Mouse (Mus musculus) right cerebral cortex, postnatal 25 days (tissue): ENCODE results near the gene Sptb.
A peak's percentile ranks its signal among the peaks of the same experiment; 100 is the strongest.

Experiments used
- DNase-seq: peaks from one replicate; pipeline ENCODE4 v3.0.0; 2022

Gene Sptb

GRCm38 (mm10) chr12:76572261-76573251 lies 137.8 kb downstream of the Sptb start:
- no peak for DNase-seq

DNA sequence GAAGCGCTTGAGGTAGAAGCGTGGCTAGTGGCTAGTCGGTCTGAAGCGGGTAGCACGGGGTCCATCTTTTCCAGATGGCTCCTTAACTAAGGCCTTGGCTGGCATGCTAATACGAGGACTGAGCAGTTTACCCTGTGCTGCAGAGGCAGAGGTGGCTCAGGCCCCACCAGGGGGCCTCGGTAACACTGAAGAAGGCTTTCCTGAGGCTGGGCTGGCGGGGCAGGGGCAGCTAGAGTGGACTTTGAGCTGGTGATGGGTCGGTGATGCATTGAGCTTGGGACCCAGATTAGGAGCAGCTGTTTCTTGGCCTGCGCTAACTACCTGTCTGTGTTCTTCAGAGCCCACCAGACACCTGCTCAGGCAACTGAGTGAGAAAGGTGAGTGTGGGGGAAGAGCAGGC lies 139.1 kb downstream of the Sptb start:
- DNase-seq, result no peak

- no peak for DNase-seq
These were observed 140.0 kb downstream of the Sptb start for GRCm38 (mm10) chr12:76570221-76570940.

DNA sequence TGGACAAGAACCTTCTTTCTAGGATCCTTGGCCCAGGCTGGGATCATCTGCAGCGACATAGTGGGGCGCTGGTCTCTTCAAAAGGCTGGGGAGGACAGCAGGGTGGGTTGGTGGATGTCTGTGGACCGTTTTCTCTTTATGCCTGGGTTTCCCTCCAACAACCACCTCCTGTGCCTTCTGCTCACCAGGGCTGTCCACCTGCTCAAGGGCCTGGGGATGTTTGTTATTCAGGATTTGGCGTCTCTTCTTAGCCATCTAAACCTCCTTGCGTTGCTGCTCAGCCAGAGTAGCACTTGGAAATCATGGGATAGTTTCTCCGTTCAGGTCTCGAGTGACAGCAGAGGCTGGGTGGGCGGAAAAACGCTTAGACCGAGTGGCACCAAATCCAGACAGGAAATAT lies 144.1 kb downstream of the Sptb start:
- DNase-seq, result no peak

- no peak for DNase-seq
These were observed 148.2 kb downstream of the Sptb start for GRCm38 (mm10) chr12:76562196-76562595.

GRCm38 (mm10) chr12:76558206-76558605 lies 152.1 kb downstream of the Sptb start:
- no peak for DNase-seq

DNA sequence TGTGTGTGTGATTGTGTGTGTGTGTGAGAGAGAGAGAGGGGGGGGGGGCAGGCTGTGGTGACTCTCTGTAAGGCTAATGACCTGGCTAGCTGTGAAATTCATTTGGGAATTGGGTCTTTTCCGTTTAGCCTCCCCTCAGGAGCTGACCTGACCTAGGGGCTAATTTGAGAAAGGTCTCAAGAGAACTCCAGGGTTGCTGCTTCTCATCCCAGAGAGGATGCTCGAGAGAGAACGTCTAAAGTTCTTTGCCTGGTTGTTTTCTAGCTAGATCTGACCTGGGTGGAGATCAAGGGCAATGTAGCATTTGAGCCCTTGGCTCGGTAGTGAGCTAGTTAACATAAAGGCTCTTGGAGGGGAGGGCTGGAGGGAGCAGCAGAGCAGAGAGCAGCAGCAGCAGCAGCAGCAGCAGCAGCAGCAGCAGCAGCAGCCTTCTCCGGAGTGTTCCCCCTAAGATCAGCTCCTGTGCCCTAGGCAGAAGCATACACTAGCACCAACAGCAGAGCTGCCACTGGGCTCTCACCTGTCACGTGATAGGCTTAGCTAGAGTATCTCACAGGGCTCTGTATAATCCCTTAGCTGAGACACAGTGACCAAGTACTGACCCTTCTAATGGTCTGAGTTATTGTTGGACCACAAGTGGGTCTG lies 153.5 kb downstream of the Sptb start:
- no peak for DNase-seq

DNA sequence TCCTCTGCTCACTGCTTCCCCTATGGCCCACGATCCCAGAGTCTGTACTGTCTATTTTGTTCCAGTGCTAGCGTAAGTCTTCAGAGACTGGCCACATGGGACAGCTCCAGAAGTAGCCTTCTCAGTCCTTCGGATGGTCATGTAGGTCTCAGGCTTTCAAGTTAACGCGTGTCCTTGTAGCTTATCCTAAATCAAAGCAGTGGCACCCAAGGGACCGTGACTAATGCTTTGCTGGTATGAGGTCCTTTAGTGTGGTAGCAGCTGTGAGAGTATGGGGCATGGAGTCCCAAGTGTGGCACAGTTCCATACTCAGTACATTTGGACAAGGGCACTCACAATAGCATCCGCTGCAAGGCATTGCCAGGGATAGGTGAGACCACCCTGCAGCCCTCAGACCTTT lies 154.2 kb downstream of the Sptb start:
- DNase-seq, result no peak

GRCm38 (mm10) chr12:76554871-76555386 lies 155.4 kb downstream of the Sptb start:
- no peak for DNase-seq

DNA sequence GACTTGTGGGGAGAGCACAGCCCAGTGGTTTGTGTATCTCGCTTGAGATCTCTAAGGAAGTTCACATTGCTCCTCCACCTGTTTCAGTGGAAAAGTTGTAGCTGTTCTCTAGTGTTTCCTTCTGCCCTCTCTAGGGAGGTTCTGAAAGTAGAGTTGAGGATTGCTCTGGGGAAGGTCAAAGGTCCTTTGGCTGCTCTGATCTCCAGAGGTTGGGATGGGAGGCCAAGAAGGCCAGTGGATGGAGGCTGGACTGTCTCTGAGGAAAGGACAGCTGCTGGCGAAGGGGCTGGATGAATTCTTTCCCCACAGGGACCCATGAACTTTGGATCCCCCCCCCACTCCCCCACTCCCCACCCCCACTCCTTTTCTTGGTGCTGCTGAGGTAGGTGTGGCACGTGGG lies 156.0 kb downstream of the Sptb start:
- no peak for DNase-seq

GRCm38 (mm10) chr12:76553917-76554316 lies 156.4 kb downstream of the Sptb start:
- no peak for DNase-seq

DNA sequence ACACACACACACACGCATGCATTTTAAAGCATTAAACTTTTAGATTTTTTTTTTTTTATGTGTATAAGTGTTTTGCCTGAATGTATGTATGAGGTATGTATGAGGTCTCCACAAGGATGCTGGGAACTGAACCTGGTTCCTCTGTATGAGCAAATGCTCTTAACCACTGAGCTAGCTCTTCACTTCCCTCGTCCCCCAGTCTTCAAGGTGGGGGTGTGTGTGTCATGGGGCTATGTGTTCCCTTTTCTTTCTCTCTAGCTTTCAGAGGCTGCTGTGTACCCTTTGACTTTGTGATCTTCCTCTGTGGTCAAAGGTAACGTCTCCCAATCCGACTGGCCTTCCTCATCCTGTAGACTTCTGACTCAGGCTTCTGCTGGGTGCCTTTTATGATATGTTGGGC lies 157.4 kb downstream of the Sptb start:
- DNase-seq, result no peak

GRCm38 (mm10) chr12:76552321-76552720 lies 158.0 kb downstream of the Sptb start:
- no peak for DNase-seq

GRCm38 (mm10) chr12:76549203-76549602 lies 161.1 kb downstream of the Sptb start:
- DNase-seq, result no peak

DNA sequence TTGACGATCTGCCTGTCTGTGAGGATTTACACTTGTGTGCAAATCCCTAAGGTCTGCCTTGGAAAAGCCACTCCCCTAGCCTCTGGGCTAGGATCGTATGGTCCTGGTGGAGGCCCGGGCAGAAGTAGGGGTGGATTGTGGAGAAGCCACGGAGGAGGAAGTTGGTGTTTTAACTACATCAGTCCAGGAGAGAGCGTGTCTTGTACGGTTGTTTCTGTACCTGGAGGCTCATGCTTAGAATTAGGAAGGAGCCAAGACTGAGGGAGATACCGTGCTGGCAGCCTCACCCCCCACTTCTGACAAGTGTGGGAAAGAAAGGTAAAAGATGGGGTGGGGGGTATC lies 162.3 kb downstream of the Sptb start:
- no peak for DNase-seq

DNA sequence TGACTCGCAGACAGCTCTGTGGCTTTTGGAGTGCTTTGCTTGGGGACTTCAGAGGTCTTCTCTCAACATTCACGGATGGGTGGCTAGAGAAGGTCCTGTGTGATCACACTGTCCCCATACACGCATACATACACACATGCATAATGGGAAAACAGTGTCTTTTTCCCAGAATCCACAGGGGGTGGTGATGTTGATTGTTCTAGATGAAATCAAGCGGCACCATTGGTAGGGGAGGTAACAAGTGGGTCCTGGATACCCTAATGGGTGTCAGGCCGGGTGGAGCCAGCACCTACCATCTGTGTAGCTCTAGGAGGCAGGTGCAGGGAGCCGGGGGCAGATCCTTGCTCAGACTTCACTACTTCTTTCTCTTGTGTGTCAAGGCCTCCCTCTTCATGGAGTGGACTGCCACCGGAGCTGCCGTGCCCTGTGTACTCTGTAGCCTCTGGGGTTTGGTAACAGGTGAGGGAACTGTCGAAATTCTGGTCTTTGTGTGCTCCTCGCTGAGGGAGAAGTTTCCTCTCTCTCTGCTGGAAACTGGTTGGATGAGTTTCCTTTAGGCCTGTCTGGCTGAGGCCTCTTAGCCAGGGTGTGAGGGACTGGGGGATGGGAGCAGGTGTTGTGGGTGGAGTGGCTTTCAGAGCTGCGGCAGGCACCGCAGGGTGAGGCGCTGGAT lies 162.8 kb downstream of the Sptb start:
- DNase-seq, result no peak

DNA sequence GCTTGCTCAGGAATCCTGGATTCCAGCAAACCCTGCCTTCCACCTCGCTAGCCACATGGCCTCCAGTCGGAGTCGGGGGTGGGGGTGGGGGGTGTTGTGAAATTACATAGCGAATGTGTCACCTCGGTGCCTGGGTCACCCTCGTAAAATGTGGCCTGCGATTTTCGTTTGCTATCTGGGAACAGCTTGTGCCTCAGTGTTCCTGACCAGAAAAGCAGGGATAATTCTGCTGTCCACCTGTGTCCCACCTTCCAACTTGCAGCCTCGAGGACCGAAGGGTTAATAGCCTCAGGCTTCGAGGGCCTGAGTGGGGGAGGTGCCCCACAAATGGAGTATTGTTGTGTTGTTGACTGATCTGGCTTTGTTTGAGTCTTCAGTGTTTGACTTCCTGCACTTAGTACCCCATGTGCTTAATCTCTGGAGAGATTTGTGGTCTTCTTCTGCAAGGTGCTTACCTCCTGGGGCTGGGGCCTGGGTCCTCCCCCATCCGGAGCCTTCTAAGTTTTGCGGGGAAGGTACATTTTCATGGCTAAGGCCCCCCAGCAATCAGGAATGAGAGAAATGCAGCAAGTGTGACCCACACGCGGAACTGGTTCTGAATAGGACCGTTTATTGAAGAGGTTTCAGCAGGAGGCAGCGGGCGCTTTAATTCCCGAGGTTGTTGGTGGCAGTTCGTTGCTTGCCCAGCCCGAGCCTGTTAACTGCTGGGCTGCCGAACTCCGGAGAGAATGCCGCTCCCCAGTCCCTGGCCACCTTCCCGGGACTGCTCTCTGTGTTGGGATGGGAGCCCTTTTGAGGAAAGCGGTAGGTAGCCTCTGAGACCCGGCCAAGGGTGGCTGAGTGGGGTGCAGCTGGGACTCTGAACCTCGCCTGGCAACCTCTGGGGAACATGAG lies 163.7 kb downstream of the Sptb start:
- peak; percentile 24 for DNase-seq

DNA sequence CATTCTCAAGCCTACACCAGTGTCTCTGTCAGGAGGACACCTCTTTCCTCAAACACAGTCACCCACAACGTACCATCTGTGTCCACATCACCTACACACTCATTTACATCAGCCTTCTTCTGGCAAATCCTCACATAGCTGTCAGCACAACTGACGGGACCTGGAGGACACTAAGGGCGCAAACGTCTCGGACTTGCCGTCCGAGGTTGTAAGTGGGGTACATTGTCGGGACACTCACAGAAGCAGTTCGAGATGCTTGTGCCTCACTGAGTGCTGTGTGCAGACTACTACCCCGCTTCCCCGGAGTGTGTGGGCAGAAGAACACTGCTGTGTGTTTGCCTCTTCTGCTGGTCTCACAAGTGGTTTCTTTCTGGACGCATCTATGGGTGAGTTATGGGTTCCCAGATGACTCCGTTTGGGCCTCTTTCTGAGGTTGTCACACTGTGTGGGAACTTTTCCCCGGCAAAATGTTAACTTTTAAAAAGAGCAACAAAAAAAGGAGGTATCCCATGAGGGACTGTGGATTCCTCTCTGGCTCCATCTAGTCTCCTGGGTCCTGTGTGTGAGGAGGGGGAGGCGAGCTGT lies 164.5 kb downstream of the Sptb start:
- DNase-seq, result peak; percentile 51

DNA sequence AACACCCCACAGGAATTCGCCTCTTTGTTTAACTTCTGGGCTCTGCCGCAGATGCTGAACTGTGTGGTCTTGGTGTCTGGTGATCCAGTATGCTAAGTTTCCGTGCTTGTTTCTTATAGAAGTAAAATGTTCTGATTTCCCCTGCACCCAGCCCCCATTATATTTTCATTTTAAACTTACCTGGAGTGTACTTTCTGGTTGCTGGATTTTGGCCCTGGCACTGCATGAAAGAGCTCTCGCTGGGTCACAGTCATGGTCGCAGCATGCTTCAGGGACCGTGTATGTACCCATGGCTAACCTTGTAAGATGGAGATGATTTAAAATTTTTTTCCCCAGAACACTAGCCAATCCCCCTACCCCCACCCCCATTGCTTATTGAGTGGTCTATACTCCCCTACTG lies 168.5 kb downstream of the Sptb start:
- no peak for DNase-seq

- DNase-seq, result no peak
These were observed 168.9 kb downstream of the Sptb start for GRCm38 (mm10) chr12:76541475-76541874.

DNA sequence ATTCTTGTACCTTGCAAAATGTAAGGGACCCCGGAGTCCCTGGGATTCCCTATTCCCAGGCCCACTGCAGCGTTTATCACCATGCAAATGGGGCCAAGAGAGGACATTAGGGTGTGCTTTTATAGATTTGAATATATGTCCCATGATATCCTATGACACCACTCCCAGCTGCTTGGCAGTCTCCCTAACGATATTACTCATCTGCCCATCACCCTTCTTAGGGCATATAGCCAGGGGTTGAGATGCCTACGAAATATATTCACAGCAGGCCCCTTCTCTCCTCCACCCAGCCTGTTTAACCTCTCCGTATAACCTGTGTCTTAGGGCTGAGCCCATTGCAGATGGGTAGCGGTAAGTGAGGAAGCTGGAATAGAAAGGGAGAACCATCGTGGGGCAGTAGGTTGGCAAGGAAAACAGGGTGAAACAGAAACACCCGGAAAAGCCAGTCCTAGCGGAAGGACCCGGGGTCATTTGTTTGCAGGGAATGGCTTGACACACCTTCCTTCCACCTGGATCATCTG lies 169.6 kb downstream of the Sptb start:
- no peak for DNase-seq
